Mouse (Mus musculus) kidney, adult 18-20 months (tissue): Measurements from ENCODE around the gene Bax.
A peak's percentile ranks its signal among the peaks of the same experiment; 100 is the strongest.
"Not testable (repeated sequence)": the region's sequence is repeated elsewhere in the genome, so short reads cannot be mapped to it uniquely, and the experiment has no call there.

Source experiments
- DNase-seq: peaks from one replicate; pipeline ENCODE4 v3.0.0; 2021

The Bax gene

GRCm38 (mm10) chr7:45481374-45481927 lies 14.8 kb upstream of the Bax start, which contains the start of gene Tulp2:
Gene Tulp2, plus strand, starts transcription at chr7:45481877.
- peak; percentile 77 for DNase-seq

- not testable (repeated sequence) for DNase-seq
Observed at GRCm38 (mm10) chr7:45480310-45480709, 13.6 kb upstream of the Bax start.

- no peak for DNase-seq
Observed at GRCm38 (mm10) chr7:45478774-45479173, 12.1 kb upstream of the Bax start.

GRCm38 (mm10) chr7:45477003-45477402 lies 10.3 kb upstream of the Bax start:
- DNase-seq: peak; percentile 63

- DNase-seq: no peak
Observed at GRCm38 (mm10) chr7:45476453-45476852, 9.8 kb upstream of the Bax start.

GRCm38 (mm10) chr7:45475291-45475969 lies 8.7 kb upstream of the Bax start:
- DNase-seq: peak; percentile 65

- peak; percentile 85 for DNase-seq
Observed at GRCm38 (mm10) chr7:45470869-45471268, 4.2 kb upstream of the Bax start.

GRCm38 (mm10) chr7:45467090-45467670 lies 482 bp upstream of the Bax start:
- no peak for DNase-seq

GRCm38 (mm10) chr7:45465549-45465948 lies 1.1 kb downstream of the Bax start:
- peak; percentile 42 for DNase-seq

GRCm38 (mm10) chr7:45465112-45465511 lies 1.6 kb downstream of the Bax start:
- DNase-seq: no peak

GRCm38 (mm10) chr7:45463987-45464778 lies 2.5 kb downstream of the Bax start:
- no peak for DNase-seq

GRCm38 (mm10) chr7:45462868-45463267 lies 3.8 kb downstream of the Bax start:
- not testable (repeated sequence) for DNase-seq

GRCm38 (mm10) chr7:45462325-45462724 lies 4.4 kb downstream of the Bax start:
- DNase-seq: no peak

GRCm38 (mm10) chr7:45461781-45462180 lies 4.9 kb downstream of the Bax start:
- no peak for DNase-seq

GRCm38 (mm10) chr7:45461326-45461725 lies 5.4 kb downstream of the Bax start:
- DNase-seq: no peak

GRCm38 (mm10) chr7:45460860-45461314 lies 5.8 kb downstream of the Bax start:
- DNase-seq: peak; percentile 81

- peak; percentile 71 for DNase-seq
Observed at GRCm38 (mm10) chr7:45460377-45460776, 6.3 kb downstream of the Bax start.

- peak; percentile 96 for DNase-seq
Observed at GRCm38 (mm10) chr7:45459564-45460140, 7.0 kb downstream of the Bax start, which contains the start of gene Ftl1. Gene Ftl1, minus strand, starts transcription at chr7:45459884.

- peak; percentile 79 for DNase-seq
Observed at GRCm38 (mm10) chr7:45458748-45459563, 7.7 kb downstream of the Bax start.

- DNase-seq: peak; percentile 71
Observed at GRCm38 (mm10) chr7:45457204-45458060, 9.3 kb downstream of the Bax start.

- DNase-seq: no peak
Observed at GRCm38 (mm10) chr7:45456721-45457203, 9.9 kb downstream of the Bax start.
